Mouse (Mus musculus) G1E (cell line): Measurements from ENCODE around the gene Tmem120a. TPM values are rescaled to one million over a fixed set of nuclear protein-coding genes. Genes with fewer than 3 reads are reported as not detected.

Experiments used
- ATAC-seq: 2 replicates; pipeline ENCODE4 v1.8.0; 2016; ENCODE audit warnings: mild to moderate bottlenecking; ENCODE audit not compliant: insufficient number of reproducible peaks, poor library complexity, low FRiP score, severe bottlenecking; ENCODE audit errors: extremely low read depth
- DNase-seq: peaks from one replicate; pipeline ENCODE4 v3.0.0; 2012; ENCODE audit warnings: low spot score
- H3K27me3 ChIP-seq: 2 replicates; pipeline ENCODE4 v1.6.1; 2012; ENCODE audit warnings: mild to moderate bottlenecking, low read length, inconsistent platforms; ENCODE audit not compliant: insufficient read depth
- H3K36me3 ChIP-seq: replicated peaks from 2 replicates; pipeline ENCODE3; 2012; ENCODE audit warnings: mild to moderate bottlenecking, inconsistent platforms
- H3K4me1 ChIP-seq: 2 replicates; pipeline ENCODE4 v1.6.1; 2012; ENCODE audit warnings: low read depth, low read length, inconsistent platforms, mixed read lengths; ENCODE audit not compliant: insufficient read depth
- H3K4me3 ChIP-seq: 2 replicates; pipeline ENCODE4 v1.5.1; 2012; ENCODE audit warnings: low read depth, mild to moderate bottlenecking, inconsistent platforms, low read length, moderate library complexity, mixed read lengths
- H3K9me3 ChIP-seq: replicated peaks from 2 replicates; pipeline ENCODE4 v1.6.1; 2012; ENCODE audit warnings: inconsistent platforms
- CTCF ChIP-seq: IDR thresholded peaks from 2 replicates; pipeline ENCODE4 v1.5.1; 2012; ENCODE audit warnings: low read depth, low read length, inconsistent platforms, mixed read lengths
- GATA1 ChIP-seq: IDR thresholded peaks from 2 replicates; pipeline ENCODE4 v1.6.1; 2012; ENCODE audit warnings: borderline replicate concordance, low read length, inconsistent platforms, mixed read lengths
- GATA2 ChIP-seq: IDR thresholded peaks from 2 replicates; pipeline ENCODE4 v1.6.1; 2012; ENCODE audit warnings: low read depth, low read length, inconsistent platforms, borderline replicate concordance
- POLR2AphosphoS5 ChIP-seq: IDR thresholded peaks from 2 replicates; pipeline ENCODE4 v1.6.1; 2012; ENCODE audit warnings: low read depth, low read length, inconsistent platforms; ENCODE audit not compliant: insufficient replicate concordance
- TAL1 ChIP-seq: conservative IDR thresholded peaks from 2 replicates; pipeline ENCODE4 v1.6.1; 2012; ENCODE audit warnings: low read depth, low read length, inconsistent platforms, mixed read lengths
- polyA plus RNA-seq: library from polyadenylated mRNA; stranded (reverse); fragments of >175 nt; gene quantifications from 2 replicates; pipeline ENCODE4 v1.2.3, GENCODE M21; 2012
- total RNA-seq, 2 experiments: library from RNA; stranded (forward) in 1 of 2; stranded (reverse) in 1 of 2; fragments of 200-1000 nt in 1 of 2; fragments of >200 nt in 1 of 2; fragmentation: Nextera tagmentation in 1 of 2; gene quantifications; 2 replicates each; pipeline ENCODE4 v1.2.3; 2014 to 2017

Gene Tmem120a
- total and polyA plus RNA-seq, 3 experiments: 8.5 to 18.0 (median 13.3) TPM

DNA sequence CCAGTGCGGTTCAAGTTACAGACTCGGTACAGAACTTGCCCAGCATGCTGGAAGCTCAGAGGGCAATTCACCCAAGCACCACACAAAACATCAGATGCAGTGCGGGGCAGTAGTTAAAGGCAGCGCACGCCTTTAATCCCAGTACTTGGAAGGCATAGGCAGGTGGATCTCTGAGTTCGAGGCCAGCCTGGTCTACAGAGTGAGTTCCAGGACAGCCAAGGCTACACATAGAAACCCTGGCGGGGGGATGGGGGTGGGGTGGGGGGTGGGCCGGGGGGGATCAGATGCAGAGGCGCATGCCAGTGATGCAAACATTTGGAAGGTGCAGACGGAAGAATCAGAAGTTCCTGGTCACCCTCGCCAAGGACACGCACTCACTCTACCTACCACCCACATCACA lies 494 bp upstream of the Tmem120a start:
- peaks cover 21% of the 10 kb centered on the region for H3K36me3 ChIP-seq
- H3K4me1 ChIP-seq: peaks cover 19% of the 10 kb centered on the region
- DNase-seq (no peak), ATAC-seq (no peak)
- 0 out of 2 replicates have a peak, but pooled peaks cover 3% of the 10 kb centered on the region for H3K9me3 ChIP-seq
- H3K4me3 ChIP-seq: no peak overlapping the region; the same call in 1 of the 2 replicates
- H3K27me3 ChIP-seq: peaks cover 18% of the 10 kb centered on the region
- TF ChIP-seq CTCF (no peak), POLR2AphosphoS5 (no peak), GATA2 (no peak), GATA1 (no peak), TAL1 (no peak)

DNA sequence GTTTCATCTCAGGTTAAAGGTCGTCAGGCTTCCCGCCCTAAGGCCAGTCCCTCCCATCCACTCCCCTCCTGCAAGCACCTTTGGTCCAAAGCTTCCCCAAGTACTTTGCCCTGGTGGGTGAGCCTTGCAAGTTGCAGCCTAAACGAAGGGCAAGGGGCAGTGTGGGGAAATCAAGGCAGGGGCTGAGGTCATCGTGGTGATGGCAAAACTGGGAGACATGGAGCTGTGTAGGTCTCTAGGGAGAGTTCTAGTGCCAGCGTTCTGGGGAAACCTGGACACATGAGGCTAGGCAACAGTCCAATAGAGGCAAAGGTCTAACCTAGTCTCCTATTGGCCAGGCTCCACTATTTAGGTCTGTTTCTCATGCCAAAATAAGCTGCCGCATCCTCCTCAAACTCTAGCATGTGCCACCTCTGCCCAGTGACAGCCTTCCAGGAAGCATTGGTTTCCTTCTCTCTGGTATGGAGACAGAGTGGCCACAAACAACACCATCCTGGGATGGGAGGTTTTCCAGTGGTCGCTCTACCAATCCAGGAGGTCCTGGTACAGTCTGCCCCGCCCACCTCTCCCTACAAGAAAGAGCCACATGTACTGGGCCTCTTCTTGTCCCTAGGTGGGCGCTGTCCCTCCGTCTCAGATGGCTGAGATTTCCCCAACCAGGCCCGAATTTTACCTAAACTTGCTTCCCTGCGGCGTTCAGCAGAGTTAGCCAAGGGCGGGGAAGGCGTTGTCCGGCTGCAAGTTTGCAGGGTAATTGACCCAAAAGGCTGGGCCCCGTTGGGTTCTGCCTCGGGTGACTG lies 1.1 kb downstream of the Tmem120a start:
- peak overlapping the region; percentile 82 for H3K4me3 ChIP-seq
- peaks cover 10% of the 10 kb centered on the region for H3K27me3 ChIP-seq
- H3K9me3 ChIP-seq: 0 out of 2 replicates have a peak, but pooled peaks cover 3% of the 10 kb centered on the region
- no peak for ATAC-seq
- DNase-seq: no peak
- TF ChIP-seq TAL1: no peak
- TF ChIP-seq POLR2AphosphoS5: no peak
- TF ChIP-seq GATA1: no peak
- no peak for TF ChIP-seq GATA2
- no peak for TF ChIP-seq CTCF
- H3K4me1 ChIP-seq: peaks cover 19% of the 10 kb centered on the region
- peaks cover 29% of the 10 kb centered on the region for H3K36me3 ChIP-seq

DNA sequence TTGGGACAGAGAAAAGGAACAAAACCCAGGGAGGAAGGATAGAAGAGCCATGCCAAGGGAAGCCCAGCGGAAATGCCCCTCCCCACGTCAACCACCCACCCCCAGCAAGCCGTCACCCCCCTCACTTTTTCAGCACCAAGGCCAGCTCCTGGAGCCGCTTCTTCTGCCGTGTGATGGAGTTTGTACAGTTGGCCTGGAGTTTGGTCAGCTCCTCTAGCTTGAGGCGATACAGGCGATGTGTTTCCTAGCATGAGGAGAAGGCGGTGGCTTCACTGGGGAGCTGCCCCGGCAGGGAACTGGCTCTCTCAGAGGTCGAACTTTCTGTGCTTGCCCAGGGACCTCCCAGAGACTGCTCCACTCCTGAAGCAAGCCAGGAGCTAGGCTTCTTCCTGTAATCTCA lies 2.1 kb downstream of the Tmem120a start:
- no peak for DNase-seq
- peaks cover 39% of the 10 kb centered on the region for H3K36me3 ChIP-seq
- H3K4me1 ChIP-seq: peaks cover 19% of the 10 kb centered on the region
- H3K4me3 ChIP-seq: no peak overlapping the region
- ATAC-seq: no peak
- TF ChIP-seq GATA2 (no peak), TAL1 (no peak), GATA1 (no peak), CTCF (no peak), POLR2AphosphoS5 (no peak)
- no peaks in the 10 kb centered on the region for H3K9me3 ChIP-seq
- peaks cover 6% of the 10 kb centered on the region; the same call in 1 of the 2 replicates for H3K27me3 ChIP-seq

DNA sequence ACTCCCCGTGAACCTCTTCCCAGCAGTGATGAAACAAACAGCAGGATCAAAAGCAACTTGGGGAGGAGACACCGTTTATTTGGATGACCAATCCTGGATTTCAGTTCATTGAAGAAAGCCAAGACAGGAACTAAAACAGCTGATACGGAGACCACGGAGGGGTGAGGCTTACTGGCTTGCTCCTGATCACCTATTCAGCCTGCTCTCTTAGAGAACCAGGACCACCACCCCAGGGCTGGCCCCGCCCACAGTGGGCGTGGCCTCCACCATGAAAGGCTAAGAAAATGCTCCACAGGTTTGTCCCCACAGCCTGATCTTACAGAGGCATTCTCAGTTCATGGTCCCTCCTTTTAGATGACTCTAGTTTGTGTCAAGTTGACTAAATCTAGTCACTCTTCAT lies 6.0 kb downstream of the Tmem120a start:
- no peak for DNase-seq

DNA sequence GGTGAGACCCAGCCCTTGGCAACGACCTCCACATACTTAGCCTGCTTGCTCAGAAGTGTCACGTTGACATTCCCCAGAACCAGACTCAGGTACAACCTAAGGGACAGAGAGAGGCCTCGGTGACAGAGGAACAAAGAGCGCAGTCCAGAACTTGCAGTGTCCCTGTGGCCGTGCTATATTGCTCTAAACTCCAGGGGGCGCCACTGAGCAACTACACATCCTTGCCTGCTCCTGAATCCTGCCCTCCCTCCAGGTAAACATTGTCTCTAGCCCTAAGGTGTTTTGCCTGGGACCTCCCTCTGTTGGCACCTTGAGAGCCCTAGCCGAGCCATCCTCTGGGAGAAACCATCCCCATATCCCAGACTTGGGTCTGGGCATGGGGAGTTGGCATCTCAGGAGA lies 7.1 kb downstream of the Tmem120a start:
- ATAC-seq (no peak), DNase-seq (no peak)
- TF ChIP-seq CTCF (no peak; the same call in 1 of the 2 replicates), POLR2AphosphoS5 (no peak), GATA1 (no peak), TAL1 (no peak), GATA2 (no peak)
- Histone ChIP-seq H3K4me1 (peaks cover 2% of the 10 kb centered on the region), H3K4me3 (no peak overlapping the region), H3K27me3 (no peaks in the 10 kb centered on the region), H3K36me3 (peaks cover 86% of the 10 kb centered on the region), H3K9me3 (peaks cover 6% of the 10 kb centered on the region)

More for the DNA sequence above, 6.0 kb downstream of the Tmem120a start:
- no peak for ATAC-seq
- H3K27me3 ChIP-seq: no peaks in the 10 kb centered on the region
- peaks cover 78% of the 10 kb centered on the region for H3K36me3 ChIP-seq
- TF ChIP-seq CTCF: no peak
- no peak for TF ChIP-seq GATA1
- no peak for TF ChIP-seq TAL1
- TF ChIP-seq POLR2AphosphoS5: no peak
- no peak for TF ChIP-seq GATA2
- H3K4me1 ChIP-seq: peaks cover 7% of the 10 kb centered on the region
- H3K4me3 ChIP-seq: no peak overlapping the region
- peaks cover 6% of the 10 kb centered on the region for H3K9me3 ChIP-seq

DNA sequence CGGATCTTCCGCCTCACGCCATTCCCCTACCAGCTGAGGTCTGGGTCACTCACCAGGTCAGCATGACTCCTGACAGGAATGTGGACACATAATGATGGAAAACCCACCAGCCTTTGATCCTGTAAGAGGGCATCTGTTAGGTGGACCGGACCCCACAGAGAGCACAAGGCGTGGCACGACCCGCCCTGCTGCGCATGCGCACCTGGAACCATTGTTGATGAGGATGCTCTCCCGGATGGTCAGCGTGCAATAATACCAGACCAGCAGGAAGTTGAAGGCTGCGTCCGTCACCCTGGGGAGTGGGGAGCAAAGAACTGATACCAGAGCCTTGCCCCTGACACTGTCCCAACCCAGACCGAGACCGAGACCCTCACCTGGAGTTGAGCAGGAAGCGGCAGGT lies 7.7 kb downstream of the Tmem120a start:
- H3K9me3 ChIP-seq: peaks cover 6% of the 10 kb centered on the region
- no peak for TF ChIP-seq CTCF
- no peak for TF ChIP-seq GATA2
- TF ChIP-seq GATA1: no peak
- TF ChIP-seq TAL1: no peak
- no peak for TF ChIP-seq POLR2AphosphoS5
- peaks cover 86% of the 10 kb centered on the region for H3K36me3 ChIP-seq
- H3K4me1 ChIP-seq: peaks cover 2% of the 10 kb centered on the region
- DNase-seq: no peak
- no peak overlapping the region for H3K4me3 ChIP-seq
- ATAC-seq: no peak
- H3K27me3 ChIP-seq: no peaks in the 10 kb centered on the region
